Mouse (Mus musculus): ENCODE measurements around the gene Clec16a. TPM values are rescaled to one million over a fixed set of nuclear protein-coding genes. Genes with fewer than 3 reads are reported as not detected.

The Clec16a gene
- polyA plus RNA-seq, 2 experiments, result 2.7 to 10.0 TPM

GRCm38 (mm10) chr16:10637898-10638297 lies 92.8 kb downstream of the Clec16a start:
- H3K4me2 ChIP-seq (ENCODE audit: low read depth), result no peak overlapping the region
- ATAC-seq (ENCODE audit: insufficient read depth) (no peak), DNase-seq (ENCODE audit: low read depth in 3 of 3, low spot score in 3 of 3) (no peak)
- no peak overlapping the region for H3K27ac ChIP-seq
- TF ChIP-seq CTCF (IDR thresholded peaks at IDR 0.05; ENCODE audit: low read depth) (no peak), EP300 (IDR thresholded peaks at IDR 0.05; ENCODE audit: low read depth) (no peak)
- H3K27me3 ChIP-seq (ENCODE audit: control insufficient read depth, insufficient read depth, low read length), result no peaks in the 10 kb centered on the region
- H3K9me3 ChIP-seq (ENCODE audit: control insufficient read depth, low read length), result no peaks in the 10 kb centered on the region
- no peak overlapping the region for H3K9ac ChIP-seq (replicated peaks)
- peaks cover 0 to 12% of the 10 kb centered on the region in 2 experiments; a peak in 3 of 4 replicates for H3K4me1 ChIP-seq (replicated peaks; ENCODE audit: control insufficient read depth in 2 of 2, insufficient read depth in 2 of 2, low read length in 1 of 2)
- no peak overlapping the region for H3K4me3 ChIP-seq (ENCODE audit: insufficient read depth in 1 of 2, low read depth in 2 of 2, low read length in 2 of 2)
- H3K36me3 ChIP-seq (replicated peaks; ENCODE audit: control insufficient read depth, insufficient read depth, low read depth), result no peaks in the 10 kb centered on the region
- 46% methylated on average over 3 of the region's 3 CpGs for WGBS (ENCODE audit: insufficient replicate concordance)

- Histone ChIP-seq H3K4me3 (ENCODE audit: insufficient read depth in 1 of 2, low read depth in 2 of 2, low read length in 2 of 2) (no peak overlapping the region), H3K27ac (no peak overlapping the region), H3K4me1 (replicated peaks; ENCODE audit: control insufficient read depth in 2 of 2, insufficient read depth in 2 of 2, low read length in 1 of 2) (peaks cover 0 to 19% of the 10 kb centered on the region in 2 experiments; a peak in 3 of 4 replicates), H3K27me3 (ENCODE audit: control insufficient read depth, insufficient read depth, low read length) (no peaks in the 10 kb centered on the region), H3K9ac (replicated peaks) (no peak overlapping the region), H3K9me3 (ENCODE audit: control insufficient read depth, low read length) (no peaks in the 10 kb centered on the region), H3K4me2 (ENCODE audit: low read depth) (no peak overlapping the region), H3K36me3 (replicated peaks; ENCODE audit: control insufficient read depth, insufficient read depth, low read depth) (no peaks in the 10 kb centered on the region)
- peak; percentile 77; the same call in 1 of the 2 replicates for ATAC-seq (ENCODE audit: insufficient read depth)
- TF ChIP-seq EP300 (IDR thresholded peaks at IDR 0.05; ENCODE audit: low read depth), result no peak
- TF ChIP-seq CTCF (IDR thresholded peaks at IDR 0.05; ENCODE audit: low read depth), result no peak
- peak in 2 of 3 experiments; percentile 17 to 49 for DNase-seq (ENCODE audit: low read depth in 3 of 3, low spot score in 3 of 3)
- 10% methylated on average over 13 of the region's 13 CpGs for WGBS (ENCODE audit: insufficient replicate concordance)
Measured at GRCm38 (mm10) chr16:10639111-10639889, 94.2 kb downstream of the Clec16a start.

GRCm38 (mm10) chr16:10640041-10640440 lies 94.9 kb downstream of the Clec16a start:
- no peaks in the 10 kb centered on the region for H3K27me3 ChIP-seq (ENCODE audit: control insufficient read depth, insufficient read depth, low read length)
- H3K4me1 ChIP-seq (replicated peaks; ENCODE audit: control insufficient read depth in 2 of 2, insufficient read depth in 2 of 2, low read length in 1 of 2), result peaks cover 0 to 19% of the 10 kb centered on the region in 2 experiments; a peak in 3 of 4 replicates
- H3K36me3 ChIP-seq (replicated peaks; ENCODE audit: control insufficient read depth, insufficient read depth, low read depth), result no peaks in the 10 kb centered on the region
- DNase-seq (ENCODE audit: low read depth in 3 of 3, low spot score in 3 of 3) (peak in 2 of 3 experiments; percentile 31 to 40), ATAC-seq (ENCODE audit: insufficient read depth) (no peak)
- 0% methylated on average over 5 of the region's 5 CpGs for WGBS (ENCODE audit: insufficient replicate concordance)
- no peak overlapping the region for H3K4me3 ChIP-seq (ENCODE audit: insufficient read depth in 1 of 2, low read depth in 2 of 2, low read length in 2 of 2)
- no peak for TF ChIP-seq EP300 (IDR thresholded peaks at IDR 0.05; ENCODE audit: low read depth)
- TF ChIP-seq CTCF (IDR thresholded peaks at IDR 0.05; ENCODE audit: low read depth), result peak; percentile 85
- H3K9me3 ChIP-seq (ENCODE audit: control insufficient read depth, low read length), result no peaks in the 10 kb centered on the region
- no peak overlapping the region for H3K9ac ChIP-seq (replicated peaks)
- H3K4me2 ChIP-seq (ENCODE audit: low read depth), result no peak overlapping the region
- H3K27ac ChIP-seq, result no peak overlapping the region

- Histone ChIP-seq H3K4me2 (ENCODE audit: low read depth) (no peak overlapping the region), H3K36me3 (replicated peaks; ENCODE audit: control insufficient read depth, insufficient read depth, low read depth) (no peaks in the 10 kb centered on the region), H3K9ac (replicated peaks) (no peak overlapping the region), H3K4me3 (ENCODE audit: insufficient read depth in 1 of 2, low read depth in 2 of 2, low read length in 2 of 2) (no peak overlapping the region), H3K27ac (no peak overlapping the region), H3K4me1 (replicated peaks; ENCODE audit: control insufficient read depth in 2 of 2, insufficient read depth in 2 of 2, low read length in 1 of 2) (peaks cover 0 to 19% of the 10 kb centered on the region in 2 experiments; a peak in 3 of 4 replicates), H3K9me3 (ENCODE audit: control insufficient read depth, low read length) (no peaks in the 10 kb centered on the region), H3K27me3 (ENCODE audit: control insufficient read depth, insufficient read depth, low read length) (no peaks in the 10 kb centered on the region)
- WGBS (ENCODE audit: insufficient replicate concordance), result 56% methylated on average over 1 of the region's 1 CpGs
- DNase-seq (ENCODE audit: low read depth in 3 of 3, low spot score in 3 of 3), result no peak
- no peak for TF ChIP-seq EP300 (IDR thresholded peaks at IDR 0.05; ENCODE audit: low read depth)
- no peak for TF ChIP-seq CTCF (IDR thresholded peaks at IDR 0.05; ENCODE audit: low read depth)
- no peak for ATAC-seq (ENCODE audit: insufficient read depth)
Measured at GRCm38 (mm10) chr16:10641146-10641545, 96.0 kb downstream of the Clec16a start.

- no peak for ATAC-seq (ENCODE audit: insufficient read depth)
- Histone ChIP-seq H3K27me3 (ENCODE audit: control insufficient read depth, insufficient read depth, low read length) (no peaks in the 10 kb centered on the region), H3K4me1 (replicated peaks; ENCODE audit: control insufficient read depth in 2 of 2, insufficient read depth in 2 of 2, low read length in 1 of 2) (peaks cover 0 to 19% of the 10 kb centered on the region in 2 experiments; a peak in 3 of 4 replicates), H3K36me3 (replicated peaks; ENCODE audit: control insufficient read depth, insufficient read depth, low read depth) (no peaks in the 10 kb centered on the region), H3K4me2 (ENCODE audit: low read depth) (no peak overlapping the region), H3K4me3 (ENCODE audit: insufficient read depth in 1 of 2, low read depth in 2 of 2, low read length in 2 of 2) (no peak overlapping the region), H3K9me3 (ENCODE audit: control insufficient read depth, low read length) (no peaks in the 10 kb centered on the region), H3K27ac (no peak overlapping the region), H3K9ac (replicated peaks) (no peak overlapping the region)
- 21% methylated on average over 4 of the region's 4 CpGs for WGBS (ENCODE audit: insufficient replicate concordance)
- TF ChIP-seq EP300 (IDR thresholded peaks at IDR 0.05; ENCODE audit: low read depth) (no peak), CTCF (IDR thresholded peaks at IDR 0.05; ENCODE audit: low read depth) (no peak)
- DNase-seq (ENCODE audit: low read depth in 3 of 3, low spot score in 3 of 3), result no peak
Measured at GRCm38 (mm10) chr16:10642857-10643633, 97.9 kb downstream of the Clec16a start.

Measured in liver, embryonic 14.5 days (tissue).